Mouse (Mus musculus) lung, adult 2 months (tissue): ENCODE data around the gene Psen1. TPM values are rescaled to one million over a fixed set of nuclear protein-coding genes. Genes with fewer than 3 reads are reported as not detected.

ENCODE experiments used
- DNase-seq: peaks from one replicate; pipeline ENCODE4 v3.0.0; 2022
- H3K4me1 ChIP-seq: fragments of 200-500 bp; 2 replicates; pipeline ENCODE4 v1.6.1; 2011; ENCODE audit warnings: low read length; ENCODE audit not compliant: control insufficient read depth, insufficient read depth
- H3K4me3 ChIP-seq: fragments of 200-500 bp; replicated peaks from 2 replicates; pipeline ENCODE3; 2011; ENCODE audit warnings: low read depth, mild to moderate bottlenecking, control low read depth, low read length; ENCODE audit errors: extremely low read depth
- CTCF ChIP-seq: fragments of 200-500 bp; IDR thresholded peaks from 2 replicates; pipeline ENCODE4 v1.5.1; 2011; ENCODE audit warnings: mild to moderate bottlenecking, low read length, control low read depth; ENCODE audit not compliant: insufficient read depth
- POLR2A ChIP-seq: fragments of 200-500 bp; IDR thresholded peaks from 2 replicates; pipeline ENCODE4 v1.6.1; 2011; ENCODE audit warnings: low read depth, mild to moderate bottlenecking, control low read depth, low read length, borderline replicate concordance; ENCODE audit errors: extremely low read depth
- WGBS: fragments of 180-500 bp; shearing (Covaris S2); methylation state at CpG from one replicate; pipeline ENCODE4 v1.1.7; 2018; 5-methylcytosine and 5-hydroxymethylcytosine counted together
- polyA plus RNA-seq: library from polyadenylated mRNA; depleted of rRNA; stranded (reverse); fragments of >200 nt; gene quantifications from 2 replicates; pipeline ENCODE4 v1.2.3, GENCODE M21; 2012; rRNA removed

Gene Psen1
- polyA plus RNA-seq, 1 experiment = 27.3 TPM

GRCm38 (mm10) chr12:83767833-83768232, 79.9 kb downstream of the Psen1 start:
- Histone ChIP-seq H3K4me3 (no peak overlapping the region), H3K4me1 (peaks cover 7% of the 10 kb centered on the region)
- no peak for DNase-seq
- WGBS = 84% methylated on average over 9 of the region's 9 CpGs
- no peak for TF ChIP-seq CTCF
- no peak for TF ChIP-seq POLR2A

GRCm38 (mm10) chr12:83768235-83768899, 80.4 kb downstream of the Psen1 start:
- H3K4me1 ChIP-seq = peaks cover 6% of the 10 kb centered on the region
- 77% methylated on average over 14 of the region's 14 CpGs for WGBS
- DNase-seq = no peak
- no peak overlapping the region for H3K4me3 ChIP-seq
- TF ChIP-seq CTCF = no peak
- TF ChIP-seq POLR2A = no peak

GRCm38 (mm10) chr12:83770418-83771256, 82.7 kb downstream of the Psen1 start:
- TF ChIP-seq POLR2A = no peak
- peak; percentile 80 for TF ChIP-seq CTCF
- H3K4me1 ChIP-seq = peaks cover 3% of the 10 kb centered on the region; the same call in 1 of the 2 replicates
- DNase-seq = peak; percentile 34
- no peak overlapping the region for H3K4me3 ChIP-seq
- 9% methylated on average over 25 of the region's 25 CpGs for WGBS

GRCm38 (mm10) chr12:83775621-83776020, 87.7 kb downstream of the Psen1 start:
- DNase-seq = no peak
- Histone ChIP-seq H3K4me3 (no peak overlapping the region), H3K4me1 (peaks cover 3% of the 10 kb centered on the region; the same call in 1 of the 2 replicates)
- TF ChIP-seq CTCF (no peak), POLR2A (no peak)
- 85% methylated on average over 12 of the region's 12 CpGs for WGBS

- TF ChIP-seq CTCF = no peak
- TF ChIP-seq POLR2A = no peak
- WGBS = 88% methylated on average over 7 of the region's 7 CpGs
- H3K4me1 ChIP-seq = peaks cover 6% of the 10 kb centered on the region
- no peak overlapping the region for H3K4me3 ChIP-seq
- no peak for DNase-seq
Observed at GRCm38 (mm10) chr12:83776766-83777165, 88.8 kb downstream of the Psen1 start.

- Histone ChIP-seq H3K4me1 (peaks cover 6% of the 10 kb centered on the region), H3K4me3 (no peak overlapping the region)
- no peak for TF ChIP-seq POLR2A
- no peak for TF ChIP-seq CTCF
- no peak for DNase-seq
- WGBS = 77% methylated on average over 3 of the region's 3 CpGs
Observed at GRCm38 (mm10) chr12:83780181-83780580, 92.2 kb downstream of the Psen1 start.

GRCm38 (mm10) chr12:83781204-83781603, 93.3 kb downstream of the Psen1 start:
- Histone ChIP-seq H3K4me3 (no peak overlapping the region), H3K4me1 (peaks cover 6% of the 10 kb centered on the region)
- no peak for DNase-seq
- TF ChIP-seq POLR2A = no peak
- no peak for TF ChIP-seq CTCF
- WGBS = 49% methylated on average over 7 of the region's 7 CpGs

- WGBS = 73% methylated on average over 23 of the region's 23 CpGs
- peaks cover 6% of the 10 kb centered on the region for H3K4me1 ChIP-seq
- H3K4me3 ChIP-seq = no peak overlapping the region
- DNase-seq = no peak
- TF ChIP-seq POLR2A (no peak), CTCF (no peak)
Observed at GRCm38 (mm10) chr12:83781640-83782278, 93.8 kb downstream of the Psen1 start.

GRCm38 (mm10) chr12:83782669-83783068, 94.7 kb downstream of the Psen1 start:
- 89% methylated on average over 10 of the region's 10 CpGs for WGBS
- Histone ChIP-seq H3K4me1 (peaks cover 6% of the 10 kb centered on the region), H3K4me3 (no peak overlapping the region)
- TF ChIP-seq CTCF (no peak), POLR2A (no peak)
- DNase-seq = no peak

Other genes starting within 250 kb of the Psen1 start
- 0.69 and 1.2 TPM in 2 replicates for gene Dpf3, start 200.4 kb upstream of the Psen1 start, polyA plus RNA-seq
- 10.1 and 19.5 TPM in 2 replicates for gene Dcaf4, start 167.7 kb upstream of the Psen1 start, polyA plus RNA-seq
- 30.1 and 39.1 TPM in 2 replicates for gene Zfyve1, start 90.9 kb upstream of the Psen1 start, polyA plus RNA-seq
- 22.3 and 32.3 TPM in 2 replicates for gene Rbm25, start 56.9 kb upstream of the Psen1 start, polyA plus RNA-seq
- 1.8 and 2.0 TPM in 2 replicates for gene Papln, start 75.5 kb downstream of the Psen1 start, polyA plus RNA-seq
- 155 and 165 TPM in 2 replicates for gene Numb, start 233.8 kb downstream of the Psen1 start, polyA plus RNA-seq